Mouse (Mus musculus) heart, embryonic 12.5 days (tissue): Measurements from ENCODE around the gene Gm17783. TPM values are rescaled to one million over a fixed set of nuclear protein-coding genes. Genes with fewer than 3 reads are reported as not detected.
"Not testable (repeated sequence)": the region's sequence is repeated elsewhere in the genome, so short reads cannot be mapped to it uniquely, and the experiment has no call there.

ENCODE experiments used
- ATAC-seq: fragments of 200-750 bp; cut with Nextera tagmentation; 2 replicates; pipeline ENCODE4 v1.8.0; 2017; ENCODE audit warnings: moderate TSS enrichment, moderate library complexity; ENCODE audit not compliant: insufficient number of reproducible peaks, low FRiP score
- H3K27ac ChIP-seq: fragments of 300-500 bp; sonication (generic); 2 replicates; pipeline ENCODE4 v1.5.1; 2016; ENCODE audit warnings: mild to moderate bottlenecking, moderate library complexity; ENCODE audit not compliant: poor library complexity, severe bottlenecking
- H3K27me3 ChIP-seq: fragments of 300-500 bp; sonication (generic); replicated peaks from 2 replicates; pipeline ENCODE4 v1.6.1; 2016; ENCODE audit warnings: mild to moderate bottlenecking, moderate library complexity
- H3K36me3 ChIP-seq: fragments of 300-500 bp; sonication (generic); 2 replicates; pipeline ENCODE4 v1.6.1; 2016; ENCODE audit warnings: mild to moderate bottlenecking, moderate library complexity
- H3K4me1 ChIP-seq: fragments of 300-500 bp; sonication (generic); replicated peaks from 2 replicates; pipeline ENCODE4 v1.6.1; 2016; ENCODE audit warnings: mild to moderate bottlenecking
- H3K4me2 ChIP-seq: fragments of 300-500 bp; sonication (generic); 2 replicates; pipeline ENCODE4 v1.6.1; 2016; ENCODE audit warnings: mild to moderate bottlenecking, moderate library complexity
- H3K4me3 ChIP-seq: fragments of 300-500 bp; sonication (generic); 2 replicates; pipeline ENCODE4 v1.5.1; 2016; ENCODE audit warnings: mild to moderate bottlenecking
- H3K9ac ChIP-seq: fragments of 300-500 bp; sonication (generic); 2 replicates; pipeline ENCODE4 v1.6.1; 2016; ENCODE audit warnings: mild to moderate bottlenecking, moderate library complexity
- H3K9me3 ChIP-seq: fragments of 300-500 bp; sonication (generic); replicated peaks from 2 replicates; pipeline ENCODE4 v1.6.1; 2016; ENCODE audit warnings: mild to moderate bottlenecking, moderate library complexity
- WGBS: fragments of 180-500 bp; shearing (Covaris S2); methylation state at CpG from one replicate; pipeline ENCODE4 v1.1.7; 2016; 5-methylcytosine and 5-hydroxymethylcytosine counted together
- polyA plus RNA-seq: library from polyadenylated mRNA; unstranded; fragments of >200 nt; fragmentation: Nextera tagmentation; extraction: Ambion mirVana; gene quantifications from 2 replicates; pipeline ENCODE4 v1.2.1, GENCODE M21; 2016

Gm17783 gene
- polyA plus RNA-seq, result not detected in 2 replicates

GRCm38 (mm10) chr16:45531950-45532349 is at the start of gene Gm17783:
Gene Gm17783, minus strand, starts transcription at chr16:45532050.
- ATAC-seq, result no peak
- 69% methylated on average over 4 of the region's 4 CpGs for WGBS
- H3K4me3 ChIP-seq, result no peak within 1 kb of the TSS
- no peaks in the 10 kb centered on the region for H3K4me1 ChIP-seq
- H3K36me3 ChIP-seq, result no peaks in the 10 kb centered on the region
- H3K27me3 ChIP-seq, result no peaks in the 10 kb centered on the region
- no peak within 1 kb of the TSS for H3K4me2 ChIP-seq
- no peak within 1 kb of the TSS for H3K9ac ChIP-seq
- no peak within 1 kb of the TSS for H3K27ac ChIP-seq
- no peaks in the 10 kb centered on the region for H3K9me3 ChIP-seq

GRCm38 (mm10) chr16:45579883-45580282 is 48.0 kb upstream of the Gm17783 start:
- Histone ChIP-seq H3K9ac (no peak overlapping the region), H3K36me3 (no peaks in the 10 kb centered on the region), H3K9me3 (no peaks in the 10 kb centered on the region), H3K4me3 (no peak overlapping the region), H3K27me3 (no peaks in the 10 kb centered on the region), H3K4me1 (no peaks in the 10 kb centered on the region), H3K27ac (no peak overlapping the region), H3K4me2 (no peak overlapping the region)
- no peak for ATAC-seq
- WGBS, result 52% methylated on average over 12 of the region's 12 CpGs

GRCm38 (mm10) chr16:45572307-45572706 is 40.5 kb upstream of the Gm17783 start:
- Histone ChIP-seq H3K9me3 (no peaks in the 10 kb centered on the region), H3K4me3 (no peak overlapping the region), H3K9ac (no peak overlapping the region), H3K4me1 (peaks cover 6% of the 10 kb centered on the region; the same call in 1 of the 2 replicates), H3K36me3 (no peaks in the 10 kb centered on the region), H3K27ac (no peak overlapping the region), H3K4me2 (no peak overlapping the region), H3K27me3 (no peaks in the 10 kb centered on the region)
- 35% methylated on average over 3 of the region's 3 CpGs for WGBS
- no peak for ATAC-seq

- Histone ChIP-seq H3K27me3 (no peaks in the 10 kb centered on the region), H3K9ac (no peak overlapping the region), H3K36me3 (no peaks in the 10 kb centered on the region), H3K9me3 (no peaks in the 10 kb centered on the region), H3K4me3 (no peak overlapping the region), H3K4me1 (no peaks in the 10 kb centered on the region), H3K27ac (no peak overlapping the region), H3K4me2 (no peak overlapping the region)
- 54% methylated on average over 3 of the region's 3 CpGs for WGBS
- no peak for ATAC-seq
Measured at GRCm38 (mm10) chr16:45561747-45562146, 29.9 kb upstream of the Gm17783 start.

GRCm38 (mm10) chr16:45551579-45551978 is 19.7 kb upstream of the Gm17783 start:
- no peaks in the 10 kb centered on the region for H3K36me3 ChIP-seq
- H3K27me3 ChIP-seq, result no peaks in the 10 kb centered on the region
- no peak overlapping the region for H3K4me3 ChIP-seq
- ATAC-seq, result no peak
- H3K4me2 ChIP-seq, result no peak overlapping the region
- no peak overlapping the region for H3K27ac ChIP-seq
- WGBS, result 73% methylated on average over 2 of the region's 2 CpGs
- H3K9me3 ChIP-seq, result no peaks in the 10 kb centered on the region
- H3K9ac ChIP-seq, result no peak overlapping the region
- H3K4me1 ChIP-seq, result no peaks in the 10 kb centered on the region

GRCm38 (mm10) chr16:45547982-45548381 is 16.1 kb upstream of the Gm17783 start:
- no peak overlapping the region for H3K27ac ChIP-seq

GRCm38 (mm10) chr16:45544341-45544740 is 12.5 kb upstream of the Gm17783 start:
- Histone ChIP-seq H3K4me1 (no peaks in the 10 kb centered on the region), H3K27ac (no peak overlapping the region), H3K9me3 (no peaks in the 10 kb centered on the region), H3K4me2 (no peak overlapping the region), H3K36me3 (no peaks in the 10 kb centered on the region), H3K9ac (no peak overlapping the region), H3K4me3 (no peak overlapping the region), H3K27me3 (no peaks in the 10 kb centered on the region)
- 58% methylated on average over 3 of the region's 3 CpGs for WGBS
- no peak for ATAC-seq

More at GRCm38 (mm10) chr16:45547982-45548381, 16.1 kb upstream of the Gm17783 start:
- H3K4me3 ChIP-seq, result no peak overlapping the region
- H3K27me3 ChIP-seq, result no peaks in the 10 kb centered on the region
- H3K9ac ChIP-seq, result no peak overlapping the region
- no peaks in the 10 kb centered on the region for H3K36me3 ChIP-seq
- H3K4me1 ChIP-seq, result no peaks in the 10 kb centered on the region
- no peak overlapping the region for H3K4me2 ChIP-seq
- no peaks in the 10 kb centered on the region for H3K9me3 ChIP-seq
- no peak for ATAC-seq

GRCm38 (mm10) chr16:45542108-45542507 is 10.3 kb upstream of the Gm17783 start:
- Histone ChIP-seq H3K4me1 (no peaks in the 10 kb centered on the region), H3K27ac (no peak overlapping the region), H3K9me3 (no peaks in the 10 kb centered on the region), H3K4me3 (no peak overlapping the region), H3K4me2 (no peak overlapping the region), H3K36me3 (no peaks in the 10 kb centered on the region), H3K27me3 (no peaks in the 10 kb centered on the region), H3K9ac (no peak overlapping the region)
- no peak for ATAC-seq

GRCm38 (mm10) chr16:45538342-45538741 is 6.5 kb upstream of the Gm17783 start:
- H3K4me2 ChIP-seq, H3K9me3 ChIP-seq, H3K4me3 ChIP-seq, H3K27me3 ChIP-seq, ATAC-seq, H3K9ac ChIP-seq, H3K27ac ChIP-seq, H3K36me3 ChIP-seq, H3K4me1 ChIP-seq: not testable (repeated sequence)
- 37% methylated on average over 1 of the region's 1 CpGs for WGBS

- Histone ChIP-seq H3K4me3 (no peak within 1 kb of the TSS), H3K27me3 (no peaks in the 10 kb centered on the region), H3K4me1 (no peaks in the 10 kb centered on the region), H3K4me2 (no peak within 1 kb of the TSS), H3K9me3 (no peaks in the 10 kb centered on the region), H3K9ac (no peak within 1 kb of the TSS), H3K36me3 (no peaks in the 10 kb centered on the region), H3K27ac (no peak within 1 kb of the TSS)
- WGBS, result 86% methylated on average over 5 of the region's 5 CpGs
- no peak for ATAC-seq
Measured at GRCm38 (mm10) chr16:45535009-45535408, 3.2 kb upstream of the Gm17783 start, which contains the start of gene Slc9c1. Gene Slc9c1, plus strand, starts transcription at chr16:45535309.

- 76% methylated on average over 5 of the region's 5 CpGs for WGBS
- H3K36me3 ChIP-seq, result no peaks in the 10 kb centered on the region
- no peak overlapping the region for H3K4me3 ChIP-seq
- ATAC-seq, result no peak
- H3K27me3 ChIP-seq, result no peaks in the 10 kb centered on the region
- H3K4me1 ChIP-seq, result no peaks in the 10 kb centered on the region
- H3K27ac ChIP-seq, result no peak overlapping the region
- H3K9ac ChIP-seq, result no peak overlapping the region
- no peaks in the 10 kb centered on the region for H3K9me3 ChIP-seq
- H3K4me2 ChIP-seq, result no peak overlapping the region
Measured at GRCm38 (mm10) chr16:45525551-45525950, 6.3 kb downstream of the Gm17783 start.

- Histone ChIP-seq H3K9me3 (no peaks in the 10 kb centered on the region), H3K36me3 (no peaks in the 10 kb centered on the region), H3K9ac (no peak overlapping the region), H3K27me3 (no peaks in the 10 kb centered on the region), H3K4me1 (no peaks in the 10 kb centered on the region), H3K4me3 (no peak overlapping the region), H3K27ac (no peak overlapping the region), H3K4me2 (no peak overlapping the region)
- 78% methylated on average over 1 of the region's 1 CpGs for WGBS
- no peak for ATAC-seq
Measured at GRCm38 (mm10) chr16:45495326-45495725, 36.5 kb downstream of the Gm17783 start.
